Mouse (Mus musculus): Measurements from ENCODE around the gene Tmem269. TPM values are rescaled to one million over a fixed set of nuclear protein-coding genes. Genes with fewer than 3 reads are reported as not detected.

The Tmem269 gene
- total RNA-seq, 1 experiment, result not detected

GRCm38 (mm10) chr4:119252025-119252808 is 34.2 kb upstream of the Tmem269 start:
- Histone ChIP-seq H3K4me3 (ENCODE audit: insufficient read depth in 1 of 2, low read depth in 1 of 2, low read length in 2 of 2, poor library complexity in 1 of 2, severe bottlenecking in 1 of 2) (no peak overlapping the region), H3K36me3 (ENCODE audit: control insufficient read depth, insufficient read depth, low read length, poor library complexity, severe bottlenecking) (peaks cover 2% of the 10 kb centered on the region; the same call in 1 of the 2 replicates), H3K4me1 (ENCODE audit: control insufficient read depth in 2 of 2, insufficient read depth in 2 of 2, low read length in 2 of 2, poor library complexity in 1 of 2) (peaks cover 0 to 11% of the 10 kb centered on the region in 2 experiments; a peak in 2 of 4 replicates), H3K9ac (ENCODE audit: insufficient read depth, low read depth, low read length, poor library complexity, severe bottlenecking) (no peak overlapping the region), H3K27ac (ENCODE audit: insufficient read depth, low read depth, low read length, poor library complexity, severe bottlenecking) (no peak overlapping the region), H3K9me3 (ENCODE audit: control insufficient read depth, insufficient read depth, low read depth, low read length) (no peaks in the 10 kb centered on the region)
- no peak for TF ChIP-seq CHD2 (IDR thresholded peaks at IDR 0.05; ENCODE audit: low read depth, low read length)
- no peak for TF ChIP-seq MAFK (IDR thresholded peaks at IDR 0.05; ENCODE audit: insufficient read depth, low read depth, low read length)
- TF ChIP-seq ZC3H11A (IDR thresholded peaks at IDR 0.05; ENCODE audit: borderline replicate concordance, low read depth, low read length), result no peak
- no peak for TF ChIP-seq ZNF384 (IDR thresholded peaks at IDR 0.05; ENCODE audit: low read depth, low read length)
- TF ChIP-seq HCFC1 (IDR thresholded peaks at IDR 0.05; ENCODE audit: borderline replicate concordance, insufficient read depth, low read length), result no peak
- DNase-seq (ENCODE audit: low read depth, low spot score), result no peak
- in situ Hi-C loops (cut with MboI; ENCODE audit: low sequenced_read_pairs in 2 of 2, unreplicated experiment in 2 of 2), result no loop called here

GRCm38 (mm10) chr4:119248407-119248965 is 30.5 kb upstream of the Tmem269 start:
- H3K27ac ChIP-seq (ENCODE audit: insufficient read depth, low read depth, low read length, poor library complexity, severe bottlenecking), result no peak overlapping the region
- no peak for TF ChIP-seq MAFK (IDR thresholded peaks at IDR 0.05; ENCODE audit: insufficient read depth, low read depth, low read length)
- TF ChIP-seq ZNF384 (IDR thresholded peaks at IDR 0.05; ENCODE audit: low read depth, low read length), result no peak
- TF ChIP-seq CHD2 (IDR thresholded peaks at IDR 0.05; ENCODE audit: low read depth, low read length), result no peak
- TF ChIP-seq ZC3H11A (IDR thresholded peaks at IDR 0.05; ENCODE audit: borderline replicate concordance, low read depth, low read length), result no peak
- TF ChIP-seq HCFC1 (IDR thresholded peaks at IDR 0.05; ENCODE audit: borderline replicate concordance, insufficient read depth, low read length), result no peak
- no peaks in the 10 kb centered on the region for H3K9me3 ChIP-seq (ENCODE audit: control insufficient read depth, insufficient read depth, low read depth, low read length)
- no peak for DNase-seq (ENCODE audit: low read depth, low spot score)
- H3K9ac ChIP-seq (ENCODE audit: insufficient read depth, low read depth, low read length, poor library complexity, severe bottlenecking), result no peak overlapping the region
- in situ Hi-C loops (cut with MboI; ENCODE audit: low sequenced_read_pairs in 2 of 2, unreplicated experiment in 2 of 2), result no loop called here
- peaks cover 5% of the 10 kb centered on the region; the same call in 1 of the 2 replicates for H3K36me3 ChIP-seq (ENCODE audit: control insufficient read depth, insufficient read depth, low read length, poor library complexity, severe bottlenecking)
- no peak overlapping the region for H3K4me3 ChIP-seq (ENCODE audit: insufficient read depth in 1 of 2, low read depth in 1 of 2, low read length in 2 of 2, poor library complexity in 1 of 2, severe bottlenecking in 1 of 2)
- peaks cover 0 to 26% of the 10 kb centered on the region in 2 experiments; a peak in 2 of 4 replicates for H3K4me1 ChIP-seq (ENCODE audit: control insufficient read depth in 2 of 2, insufficient read depth in 2 of 2, low read length in 2 of 2, poor library complexity in 1 of 2)

DNA sequence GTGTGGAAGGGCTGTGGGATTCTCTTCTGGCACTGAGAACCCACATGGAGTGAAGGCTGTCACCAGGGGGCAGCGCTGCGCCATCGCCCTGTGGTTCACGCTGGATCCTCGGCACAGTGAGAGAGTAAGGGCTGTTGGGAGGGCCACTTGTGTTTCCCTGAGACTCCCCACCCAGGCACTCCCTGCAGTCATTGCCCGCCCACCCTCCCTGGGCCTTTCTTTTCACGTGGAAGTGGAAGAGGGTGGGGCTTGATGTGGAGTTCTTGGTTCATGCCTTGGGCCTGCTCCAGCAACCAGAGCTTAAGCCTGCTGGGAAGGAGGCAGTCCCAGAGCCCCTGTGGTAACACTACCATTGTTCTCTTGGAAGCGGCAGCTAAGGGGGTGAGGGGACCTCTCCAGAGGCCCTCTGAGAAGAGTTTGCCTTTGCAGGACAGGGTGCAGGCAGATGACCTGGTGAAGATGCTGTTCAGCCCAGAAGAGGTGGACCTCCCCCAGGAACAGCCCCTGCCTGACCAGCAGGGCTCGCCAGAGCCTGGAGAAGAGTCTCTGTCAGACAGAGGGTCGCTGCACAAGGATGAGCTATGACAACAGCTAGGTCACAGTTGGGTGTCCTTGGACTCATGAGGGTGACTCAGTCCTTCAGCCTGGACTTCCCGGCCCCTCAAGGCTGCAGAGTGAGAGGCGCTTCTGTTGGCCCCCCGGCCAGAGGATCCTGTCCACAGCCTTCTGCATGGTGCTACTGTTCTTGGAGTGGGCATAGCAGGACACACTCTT is 29.6 kb upstream of the Tmem269 start:
- peak overlapping the region in 1 of 2 experiments; percentile 7; a peak in 1 of 4 replicates for H3K4me3 ChIP-seq (ENCODE audit: insufficient read depth in 1 of 2, low read depth in 1 of 2, low read length in 2 of 2, poor library complexity in 1 of 2, severe bottlenecking in 1 of 2)
- peak overlapping the region; percentile 24; the same call in 1 of the 2 replicates for H3K27ac ChIP-seq (ENCODE audit: insufficient read depth, low read depth, low read length, poor library complexity, severe bottlenecking)
- TF ChIP-seq ZC3H11A (IDR thresholded peaks at IDR 0.05; ENCODE audit: borderline replicate concordance, low read depth, low read length) (peak; percentile 20; the same call in 1 of the 2 replicates), CHD2 (IDR thresholded peaks at IDR 0.05; ENCODE audit: low read depth, low read length) (no peak)
- in situ Hi-C loops (cut with MboI; ENCODE audit: low sequenced_read_pairs in 2 of 2, unreplicated experiment in 2 of 2), result no loop called here
- H3K9ac ChIP-seq (ENCODE audit: insufficient read depth, low read depth, low read length, poor library complexity, severe bottlenecking), result peak overlapping the region; percentile 15; the same call in 1 of the 2 replicates
- peaks cover 0 to 26% of the 10 kb centered on the region in 2 experiments; a peak in 2 of 4 replicates for H3K4me1 ChIP-seq (ENCODE audit: control insufficient read depth in 2 of 2, insufficient read depth in 2 of 2, low read length in 2 of 2, poor library complexity in 1 of 2)
- H3K36me3 ChIP-seq (ENCODE audit: control insufficient read depth, insufficient read depth, low read length, poor library complexity, severe bottlenecking), result peaks cover 5% of the 10 kb centered on the region; the same call in 1 of the 2 replicates
- H3K9me3 ChIP-seq (ENCODE audit: control insufficient read depth, insufficient read depth, low read depth, low read length), result no peaks in the 10 kb centered on the region
- peak; percentile 77 for DNase-seq (ENCODE audit: low read depth, low spot score)

GRCm38 (mm10) chr4:119246688-119247225 is 28.7 kb upstream of the Tmem269 start:
- H3K36me3 ChIP-seq (ENCODE audit: control insufficient read depth, insufficient read depth, low read length, poor library complexity, severe bottlenecking), result peaks cover 8% of the 10 kb centered on the region; the same call in 1 of the 2 replicates
- in situ Hi-C loops (cut with MboI; ENCODE audit: low sequenced_read_pairs in 2 of 2, unreplicated experiment in 2 of 2), result no loop called here
- TF ChIP-seq MAFK (IDR thresholded peaks at IDR 0.05; ENCODE audit: insufficient read depth, low read depth, low read length), result no peak
- TF ChIP-seq HCFC1 (IDR thresholded peaks at IDR 0.05; ENCODE audit: borderline replicate concordance, insufficient read depth, low read length), result no peak
- TF ChIP-seq CHD2 (IDR thresholded peaks at IDR 0.05; ENCODE audit: low read depth, low read length), result no peak
- TF ChIP-seq ZC3H11A (IDR thresholded peaks at IDR 0.05; ENCODE audit: borderline replicate concordance, low read depth, low read length), result no peak
- TF ChIP-seq ZNF384 (IDR thresholded peaks at IDR 0.05; ENCODE audit: low read depth, low read length), result no peak

More at GRCm38 (mm10) chr4:119246688-119247225, 28.7 kb upstream of the Tmem269 start:
- Histone ChIP-seq H3K4me1 (ENCODE audit: control insufficient read depth in 2 of 2, insufficient read depth in 2 of 2, low read length in 2 of 2, poor library complexity in 1 of 2) (peaks cover 0 to 26% of the 10 kb centered on the region in 2 experiments; a peak in 2 of 4 replicates), H3K27ac (ENCODE audit: insufficient read depth, low read depth, low read length, poor library complexity, severe bottlenecking) (no peak overlapping the region), H3K9me3 (ENCODE audit: control insufficient read depth, insufficient read depth, low read depth, low read length) (no peaks in the 10 kb centered on the region), H3K9ac (ENCODE audit: insufficient read depth, low read depth, low read length, poor library complexity, severe bottlenecking) (no peak overlapping the region), H3K4me3 (ENCODE audit: insufficient read depth in 1 of 2, low read depth in 1 of 2, low read length in 2 of 2, poor library complexity in 1 of 2, severe bottlenecking in 1 of 2) (no peak overlapping the region)
- DNase-seq (ENCODE audit: low read depth, low spot score), result no peak

Data from ES-E14 (cell line).